Mouse (Mus musculus) cerebellum, adult 2 months (tissue): ENCODE data around the gene Ccdc88c. TPM values are rescaled to one million over a fixed set of nuclear protein-coding genes. Genes with fewer than 3 reads are reported as not detected.

Source experiments
- DNase-seq, 2 experiments: peaks; one replicate each; pipeline ENCODE4 v3.0.0; 2021
- H3K27ac ChIP-seq: fragments of 200-500 bp; 2 replicates; pipeline ENCODE4 v1.5.1; 2012; ENCODE audit warnings: low read length, control low read depth, inconsistent platforms; ENCODE audit not compliant: insufficient read depth
- H3K27me3 ChIP-seq: fragments of 200-500 bp; 2 replicates; pipeline ENCODE4 v1.6.1; 2012; ENCODE audit warnings: inconsistent platforms, mild to moderate bottlenecking, low read length, moderate library complexity; ENCODE audit not compliant: control insufficient read depth, insufficient read depth
- H3K4me1 ChIP-seq: fragments of 200-500 bp; 2 replicates; pipeline ENCODE4 v1.6.1; 2011; ENCODE audit warnings: low read length; ENCODE audit not compliant: control insufficient read depth, insufficient read depth
- H3K4me3 ChIP-seq: fragments of 200-500 bp; replicated peaks from 2 replicates; pipeline ENCODE3; 2011; ENCODE audit warnings: mild to moderate bottlenecking, low read depth, low read length, control low read depth; ENCODE audit not compliant: insufficient read depth
- CTCF ChIP-seq: fragments of 200-500 bp; IDR thresholded peaks from 2 replicates; pipeline ENCODE4 v1.5.1; 2011; ENCODE audit warnings: low read depth, mild to moderate bottlenecking, control low read depth, low read length, moderate library complexity, borderline replicate concordance; ENCODE audit not compliant: insufficient read depth
- POLR2A ChIP-seq: fragments of 200-500 bp; IDR thresholded peaks from 2 replicates; pipeline ENCODE4 v1.6.1; 2011; ENCODE audit warnings: low read length, control low read depth, borderline replicate concordance; ENCODE audit not compliant: insufficient read depth
- WGBS: fragments of 180-500 bp; shearing (Covaris S2); methylation state at CpG from one replicate; pipeline ENCODE4 v1.1.7; 2018; 5-methylcytosine and 5-hydroxymethylcytosine counted together
- polyA plus RNA-seq: library from polyadenylated mRNA; depleted of rRNA; stranded (reverse); fragments of >200 nt; gene quantifications from 2 replicates; pipeline ENCODE4 v1.2.3, GENCODE M21; 2012

Ccdc88c gene
- polyA plus RNA-seq, 1 experiment, result 9.0 TPM

- H3K4me1 ChIP-seq, result no peaks in the 10 kb centered on the region
- no peak overlapping the region for H3K4me3 ChIP-seq
- H3K27ac ChIP-seq, result no peak overlapping the region
- H3K27me3 ChIP-seq, result no peaks in the 10 kb centered on the region
- WGBS, result 90% methylated on average over 3 of the region's 3 CpGs
- DNase-seq, result no peak
- TF ChIP-seq POLR2A, result no peak
- TF ChIP-seq CTCF, result no peak
These were observed 37.7 kb downstream of the Ccdc88c start for GRCm38 (mm10) chr12:100991119-100991518.

GRCm38 (mm10) chr12:100990291-100990690 is 38.6 kb downstream of the Ccdc88c start:
- Histone ChIP-seq H3K4me1 (no peaks in the 10 kb centered on the region), H3K27ac (no peak overlapping the region), H3K27me3 (no peaks in the 10 kb centered on the region), H3K4me3 (no peak overlapping the region)
- WGBS, result 33% methylated on average over 12 of the region's 12 CpGs
- TF ChIP-seq CTCF (no peak), POLR2A (no peak)
- DNase-seq, result peak in 1 of 2 experiments; percentile 33

- Histone ChIP-seq H3K4me1 (no peaks in the 10 kb centered on the region), H3K27me3 (no peaks in the 10 kb centered on the region), H3K27ac (no peak overlapping the region), H3K4me3 (no peak overlapping the region)
- TF ChIP-seq CTCF, result no peak
- no peak for TF ChIP-seq POLR2A
- DNase-seq, result no peak
- 72% methylated on average over 4 of the region's 4 CpGs for WGBS
These were observed 39.0 kb downstream of the Ccdc88c start for GRCm38 (mm10) chr12:100989780-100990288.

GRCm38 (mm10) chr12:100988324-100989130 is 40.3 kb downstream of the Ccdc88c start:
- H3K27ac ChIP-seq, result no peak overlapping the region
- no peak overlapping the region for H3K4me3 ChIP-seq
- no peaks in the 10 kb centered on the region for H3K27me3 ChIP-seq
- DNase-seq, result no peak
- no peaks in the 10 kb centered on the region for H3K4me1 ChIP-seq
- TF ChIP-seq POLR2A (no peak), CTCF (no peak)
- 43% methylated on average over 15 of the region's 15 CpGs for WGBS

- no peak for TF ChIP-seq CTCF
- 73% methylated on average over 4 of the region's 4 CpGs for whole genome bisulfite sequencing
These were observed 42.4 kb downstream of the Ccdc88c start for GRCm38 (mm10) chr12:100986423-100986822.

GRCm38 (mm10) chr12:100985793-100986157 is 43.1 kb downstream of the Ccdc88c start:
- H3K4me3 ChIP-seq, result no peak overlapping the region

More at GRCm38 (mm10) chr12:100986423-100986822, 42.4 kb downstream of the Ccdc88c start:
- DNase-seq, result peak in 1 of 2 experiments; percentile 22
- no peaks in the 10 kb centered on the region for H3K4me1 ChIP-seq
- no peak overlapping the region for H3K27ac ChIP-seq
- no peak overlapping the region for H3K4me3 ChIP-seq
- no peaks in the 10 kb centered on the region for H3K27me3 ChIP-seq

GRCm38 (mm10) chr12:100985050-100985792 is 43.6 kb downstream of the Ccdc88c start:
- Histone ChIP-seq H3K27ac (no peak overlapping the region), H3K4me1 (no peaks in the 10 kb centered on the region), H3K27me3 (no peaks in the 10 kb centered on the region), H3K4me3 (no peak overlapping the region)
- TF ChIP-seq POLR2A, result no peak
- no peak for DNase-seq
- 62% methylated on average over 10 of the region's 10 CpGs for WGBS

More at GRCm38 (mm10) chr12:100985793-100986157, 43.1 kb downstream of the Ccdc88c start:
- no peak overlapping the region for H3K27ac ChIP-seq
- TF ChIP-seq CTCF (no peak), POLR2A (no peak)
- no peak for DNase-seq
- no peaks in the 10 kb centered on the region for H3K27me3 ChIP-seq
- WGBS, result 95% methylated on average over 2 of the region's 2 CpGs
- no peaks in the 10 kb centered on the region for H3K4me1 ChIP-seq

- Histone ChIP-seq H3K27ac (no peak overlapping the region), H3K27me3 (no peaks in the 10 kb centered on the region), H3K4me1 (no peaks in the 10 kb centered on the region), H3K4me3 (no peak overlapping the region)
- TF ChIP-seq POLR2A, result no peak
- TF ChIP-seq CTCF, result no peak
- DNase-seq, result no peak
- 35% methylated on average over 11 of the region's 11 CpGs for WGBS
These were observed 45.3 kb downstream of the Ccdc88c start for GRCm38 (mm10) chr12:100983565-100983964.
